In the genomic region with DNA sequence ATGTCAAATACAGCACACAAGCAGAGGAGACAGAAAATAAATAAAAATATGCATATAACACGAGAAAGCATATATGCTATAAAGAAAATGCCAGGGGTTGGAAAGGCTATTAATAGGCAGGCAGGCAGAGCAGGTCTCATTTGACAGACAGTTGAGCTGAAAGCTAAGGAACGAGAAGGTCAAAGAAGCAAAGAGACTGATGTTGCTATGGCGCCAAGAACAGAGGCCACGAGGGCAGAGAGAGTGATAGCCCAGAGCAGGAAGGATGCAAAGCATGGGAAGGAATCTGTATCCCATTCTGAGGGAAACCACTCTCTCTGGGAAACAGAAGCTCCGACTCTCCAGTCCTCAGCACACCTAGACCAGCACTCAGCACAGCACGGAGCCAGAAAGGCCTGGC, we compare ENCODE assay signal across 13 mouse cellular contexts. TPM values are rescaled to one million over a fixed set of nuclear protein-coding genes. Genes with fewer than 3 reads are reported as not detected.
A peak's percentile ranks its signal among the peaks of the same experiment; 100 is the strongest.
DNase-seq lines count a peak whose midpoint lies in the region; ATAC-seq and TF ChIP-seq lines count a peak whose summit lies in the region.
"Had no signal": no experiment of that assay in that cellular context is flagged by ENCODE, and none has a peak within 500 bp of the region (broad histone marks: within the 10 kb centered on the region; RNA-seq: fewer than 3 reads in every experiment).

No protein-coding gene starts in this region.

- 54% methylated on average over 6 of the region's 6 CpGs for WGBS in forebrain, embryonic 15.5 days
- 56% methylated on average over 6 of the region's 6 CpGs for WGBS in forebrain, embryonic 11.5 days
- WGBS in intestine, embryonic 14.5 days, result 34% methylated on average over 6 of the region's 6 CpGs
- WGBS in intestine, postnatal 0 days, result 54% methylated on average over 6 of the region's 6 CpGs
- WGBS in hindbrain, embryonic 14.5 days, result 40% methylated on average over 6 of the region's 6 CpGs
- 55% methylated on average over 6 of the region's 6 CpGs for WGBS in neural tube, embryonic 15.5 days

- H3K4me2 ChIP-seq in forebrain, embryonic 15.5 days (replicated peaks), result no peak overlapping the region
- no peak overlapping the region for H3K4me2 ChIP-seq in forebrain, embryonic 11.5 days (ENCODE audit: low read depth, low read length, severe bottlenecking)
- peak overlapping the region; percentile 40; the same call in 1 of the 2 replicates for H3K4me2 ChIP-seq in intestine, embryonic 14.5 days (ENCODE audit: low read length)
- no peak overlapping the region for H3K4me2 ChIP-seq in intestine, postnatal 0 days (replicated peaks; ENCODE audit: low read depth)
- H3K4me2 ChIP-seq in hindbrain, embryonic 14.5 days (replicated peaks), result no peak overlapping the region
- H3K4me2 ChIP-seq in neural tube, embryonic 15.5 days, result no peak overlapping the region

- H3K9me3 ChIP-seq in forebrain, embryonic 15.5 days, result no peaks in the 10 kb centered on the region
- H3K9me3 ChIP-seq in forebrain, embryonic 11.5 days (ENCODE audit: control insufficient read depth, low read length), result no peaks in the 10 kb centered on the region
- H3K9me3 ChIP-seq in intestine, embryonic 14.5 days (ENCODE audit: control insufficient read depth, low read length), result no peaks in the 10 kb centered on the region
- no peaks in the 10 kb centered on the region for H3K9me3 ChIP-seq in intestine, postnatal 0 days (ENCODE audit: control insufficient read depth)
- no peaks in the 10 kb centered on the region for H3K9me3 ChIP-seq in hindbrain, embryonic 14.5 days (ENCODE audit: control insufficient read depth, low read length)
- H3K9me3 ChIP-seq in neural tube, embryonic 15.5 days (replicated peaks), result no peaks in the 10 kb centered on the region
- H3K9me3 ChIP-seq: megakaryocyte, embryonic 14.5 days had no signal

- peak overlapping the region; percentile 75 for H3K27ac ChIP-seq in forebrain, embryonic 15.5 days (replicated peaks)
- H3K27ac ChIP-seq in forebrain, embryonic 11.5 days (ENCODE audit: low read depth, low read length), result no peak overlapping the region
- peak overlapping the region; percentile 82 for H3K27ac ChIP-seq in intestine, embryonic 14.5 days (ENCODE audit: low read depth)
- no peak overlapping the region for H3K27ac ChIP-seq in intestine, postnatal 0 days (ENCODE audit: low read depth, low read length)
- peak overlapping the region; percentile 68 for H3K27ac ChIP-seq in hindbrain, embryonic 14.5 days
- H3K27ac ChIP-seq in neural tube, embryonic 15.5 days (replicated peaks), result peak overlapping the region; percentile 4; the same call in 1 of the 2 replicates

- no peaks in the 10 kb centered on the region; the same call in 1 of the 2 replicates for H3K36me3 ChIP-seq in forebrain, embryonic 15.5 days
- H3K36me3 ChIP-seq in forebrain, embryonic 11.5 days (ENCODE audit: control insufficient read depth, insufficient read depth, low read length), result no peaks in the 10 kb centered on the region
- H3K36me3 ChIP-seq in intestine, embryonic 14.5 days (ENCODE audit: control insufficient read depth, insufficient read depth, low read length), result peaks cover 30% of the 10 kb centered on the region
- H3K36me3 ChIP-seq in intestine, postnatal 0 days (ENCODE audit: control insufficient read depth, insufficient read depth), result peaks cover 57% of the 10 kb centered on the region
- no peaks in the 10 kb centered on the region for H3K36me3 ChIP-seq in hindbrain, embryonic 14.5 days (replicated peaks; ENCODE audit: control insufficient read depth, insufficient read depth)
- H3K36me3 ChIP-seq in neural tube, embryonic 15.5 days, result no peaks in the 10 kb centered on the region

- ATAC-seq in forebrain, embryonic 15.5 days (replicated peaks), result peak; percentile 21; the same call in 1 of the 2 replicates
- no peak for ATAC-seq in forebrain, embryonic 11.5 days (replicated peaks; ENCODE audit: low FRiP score)
- ATAC-seq in intestine, embryonic 14.5 days (replicated peaks; ENCODE audit: low FRiP score, low TSS enrichment, low read depth), result no peak
- no peak for ATAC-seq in intestine, postnatal 0 days
- ATAC-seq in hindbrain, embryonic 14.5 days (ENCODE audit: low FRiP score), result no peak
- ATAC-seq in neural tube, embryonic 15.5 days (ENCODE audit: low FRiP score), result no peak

- TF ChIP-seq CTCF in intestine, postnatal 0 days (IDR thresholded peaks at IDR 0.05; ENCODE audit: low read depth), result no peak

- DNase-seq in forebrain, embryonic 11.5 days (ENCODE audit: low spot score), result no peak
- no peak for DNase-seq in intestine, embryonic 14.5 days (ENCODE audit: low spot score)
- no peak for DNase-seq in hindbrain, embryonic 14.5 days (ENCODE audit: low spot score)
- no peak for DNase-seq in left cerebral cortex, postnatal 4 days
- DNase-seq in right cerebral cortex, postnatal 25 days, result no peak
- DNase-seq: adrenal gland, adult 8-10 months; B cell, adult 2 months; cerebellum, adult 11 months; liver had no signal

- no peaks in the 10 kb centered on the region for H3K27me3 ChIP-seq in forebrain, embryonic 15.5 days
- no peaks in the 10 kb centered on the region for H3K27me3 ChIP-seq in forebrain, embryonic 11.5 days (ENCODE audit: control insufficient read depth, insufficient read depth, low read length)
- no peaks in the 10 kb centered on the region for H3K27me3 ChIP-seq in intestine, embryonic 14.5 days (replicated peaks; ENCODE audit: control insufficient read depth, insufficient read depth, low read length)
- no peaks in the 10 kb centered on the region for H3K27me3 ChIP-seq in intestine, postnatal 0 days (replicated peaks; ENCODE audit: control insufficient read depth, insufficient read depth, low read length)
- no peaks in the 10 kb centered on the region for H3K27me3 ChIP-seq in hindbrain, embryonic 14.5 days (ENCODE audit: control insufficient read depth, insufficient read depth, low read length)
- H3K27me3 ChIP-seq in neural tube, embryonic 15.5 days (replicated peaks), result no peaks in the 10 kb centered on the region

- peaks cover 39% of the 10 kb centered on the region for H3K4me1 ChIP-seq in forebrain, embryonic 15.5 days
- H3K4me1 ChIP-seq in forebrain, embryonic 11.5 days (replicated peaks; ENCODE audit: control insufficient read depth, insufficient read depth, low read length), result peaks cover 4% of the 10 kb centered on the region
- peaks cover 30% of the 10 kb centered on the region for H3K4me1 ChIP-seq in intestine, embryonic 14.5 days (replicated peaks; ENCODE audit: control insufficient read depth, insufficient read depth, low read length)
- 0 out of 2 replicates have a peak, but pooled peaks cover 9% of the 10 kb centered on the region for H3K4me1 ChIP-seq in intestine, postnatal 0 days (replicated peaks; ENCODE audit: control insufficient read depth, insufficient read depth, low read length)
- peaks cover 38% of the 10 kb centered on the region for H3K4me1 ChIP-seq in hindbrain, embryonic 14.5 days (replicated peaks; ENCODE audit: control insufficient read depth, insufficient read depth, low read length)
- H3K4me1 ChIP-seq in neural tube, embryonic 15.5 days, result peaks cover 43% of the 10 kb centered on the region

- intact Hi-C loops in left cerebral cortex, postnatal 4 days (cut with DNase I), result loop anchor here (10.0 kb wide), 1 partner anchor 86 kb away; no protein-coding TSS in a partner anchor

- no peak overlapping the region for H3K9ac ChIP-seq in forebrain, embryonic 15.5 days (replicated peaks)
- no peak overlapping the region for H3K9ac ChIP-seq in forebrain, embryonic 11.5 days (ENCODE audit: low read length)
- no peak overlapping the region for H3K9ac ChIP-seq in intestine, embryonic 14.5 days (ENCODE audit: low read length)
- no peak overlapping the region for H3K9ac ChIP-seq in intestine, postnatal 0 days (ENCODE audit: low read depth, low read length)
- H3K9ac ChIP-seq in hindbrain, embryonic 14.5 days, result no peak overlapping the region
- H3K9ac ChIP-seq in neural tube, embryonic 15.5 days (replicated peaks), result no peak overlapping the region

- no peak overlapping the region for H3K4me3 ChIP-seq in forebrain, embryonic 15.5 days
- no peak overlapping the region for H3K4me3 ChIP-seq in forebrain, embryonic 11.5 days (ENCODE audit: low read depth, low read length)
- no peak overlapping the region for H3K4me3 ChIP-seq in intestine, embryonic 14.5 days (ENCODE audit: low read depth, low read length)
- H3K4me3 ChIP-seq in intestine, postnatal 0 days (ENCODE audit: low read depth, low read length), result no peak overlapping the region
- no peak overlapping the region for H3K4me3 ChIP-seq in hindbrain, embryonic 14.5 days (replicated peaks; ENCODE audit: low read length)
- no peak overlapping the region for H3K4me3 ChIP-seq in neural tube, embryonic 15.5 days (replicated peaks)
- H3K4me3 ChIP-seq: megakaryocyte, embryonic 14.5 days had no signal

RNA-seq across cellular contexts. Expression of gene Traf3ip2, which starts 18.1 kb away (rescaled TPM):
- polyA plus RNA-seq in forebrain, embryonic 15.5 days (2015; fragmentation: Nextera tagmentation; extraction: Ambion mirVana), result 4.5 and 5.0 TPM in 2 replicates
- 3.8 and 5.4 TPM in 2 replicates for polyA plus RNA-seq in forebrain, embryonic 11.5 days (2014; fragmentation: Nextera tagmentation; extraction: Ambion mirVana)
- 27.8 and 28.5 TPM in 2 replicates for polyA plus RNA-seq in intestine, embryonic 14.5 days (2014; fragmentation: Nextera tagmentation; extraction: Ambion mirVana)
- 25.3 and 27.8 TPM in 2 replicates for polyA plus RNA-seq in intestine, postnatal 0 days (2015; fragmentation: Nextera tagmentation; extraction: Ambion mirVana)
- polyA plus RNA-seq in hindbrain, embryonic 14.5 days (2014; fragmentation: Nextera tagmentation; extraction: Ambion mirVana), result 8.3 and 10.1 TPM in 2 replicates
- polyA plus RNA-seq in neural tube, embryonic 15.5 days (2015; fragmentation: Nextera tagmentation; extraction: Ambion mirVana), result 3.8 and 9.4 TPM in 2 replicates
- total RNA-seq in left cerebral cortex, postnatal 4 days (2021), result 1 to 10 TPM in 1 of 2 experiments, under 1 TPM in 1; 0.52 to 1.5 TPM

Comparison
In these comparisons a context has a peak if more than half of its experiments do, and no peak if none do; other contexts are left out.
1. H3K27ac ChIP-seq: peak in forebrain, embryonic 15.5 days (single experiment), intestine, embryonic 14.5 days (single experiment), hindbrain, embryonic 14.5 days (single experiment) and neural tube, embryonic 15.5 days (single experiment); none in forebrain, embryonic 11.5 days (single experiment) and intestine, postnatal 0 days (single experiment).